Mouse (Mus musculus) embryonic facial prominence, embryonic 14.5 days (tissue): Measurements from ENCODE around the gene Cd276. TPM values are rescaled to one million over a fixed set of nuclear protein-coding genes. Genes with fewer than 3 reads are reported as not detected.
"Not testable (repeated sequence)": the region's sequence is repeated elsewhere in the genome, so short reads cannot be mapped to it uniquely, and the experiment has no call there.

Experiments used
- ATAC-seq: fragments of 200-750 bp; cut with Nextera tagmentation; 2 replicates; pipeline ENCODE4 v1.8.0; 2017; ENCODE audit warnings: low read depth, moderate number of reproducible peaks, moderate TSS enrichment
- DNase-seq: peaks from one replicate; pipeline ENCODE4 v3.0.0-alpha.2; 2015; ENCODE audit warnings: low spot score
- H3K27ac ChIP-seq: fragments of 300-500 bp; sonication (generic); replicated peaks from 2 replicates; pipeline ENCODE4 v1.5.1; 2014; ENCODE audit warnings: low read depth, mild to moderate bottlenecking, low read length, moderate library complexity
- H3K27me3 ChIP-seq: fragments of 300-500 bp; sonication (generic); replicated peaks from 2 replicates; pipeline ENCODE4 v1.6.1; 2014; ENCODE audit warnings: low read length; ENCODE audit not compliant: control insufficient read depth, insufficient read depth
- H3K36me3 ChIP-seq: fragments of 300-500 bp; sonication (generic); 2 replicates; pipeline ENCODE4 v1.6.1; 2014; ENCODE audit warnings: low read length, mixed read lengths; ENCODE audit not compliant: control insufficient read depth, insufficient read depth
- H3K4me1 ChIP-seq: fragments of 300-500 bp; sonication (generic); 2 replicates; pipeline ENCODE4 v1.6.1; 2014; ENCODE audit warnings: antibody characterized with exemption, low read length; ENCODE audit not compliant: control insufficient read depth, insufficient read depth
- H3K4me2 ChIP-seq: fragments of 300-500 bp; sonication (generic); 2 replicates; pipeline ENCODE4 v1.6.1; 2014; ENCODE audit warnings: low read depth, mild to moderate bottlenecking, low read length, moderate library complexity, mixed read lengths
- H3K4me3 ChIP-seq: fragments of 300-500 bp; sonication (generic); 2 replicates; pipeline ENCODE4 v1.5.1; 2014; ENCODE audit warnings: low read depth, mild to moderate bottlenecking, low read length
- H3K9ac ChIP-seq: fragments of 300-500 bp; sonication (generic); 2 replicates; pipeline ENCODE4 v1.6.1; 2014; ENCODE audit warnings: low read depth, mild to moderate bottlenecking, low read length, moderate library complexity, mixed read lengths
- H3K9me3 ChIP-seq: fragments of 300-500 bp; sonication (generic); 2 replicates; pipeline ENCODE4 v1.6.1; 2016; ENCODE audit warnings: low read length; ENCODE audit not compliant: control insufficient read depth
- WGBS: fragments of 180-500 bp; shearing (Covaris S2); extraction: QIAGEN DNeasy Blood & Tissue Kit; methylation state at CpG from one replicate; pipeline ENCODE4 v1.1.7; 2014; 5-methylcytosine and 5-hydroxymethylcytosine counted together
- polyA plus RNA-seq: library from polyadenylated mRNA; unstranded; fragments of >200 nt; fragmentation: Nextera tagmentation; extraction: Ambion mirVana; gene quantifications from 2 replicates; pipeline ENCODE4 v1.2.1, GENCODE M21; 2014

The Cd276 gene
- polyA plus RNA-seq, 1 experiment from 2014 or later, result 56.1 TPM

DNA sequence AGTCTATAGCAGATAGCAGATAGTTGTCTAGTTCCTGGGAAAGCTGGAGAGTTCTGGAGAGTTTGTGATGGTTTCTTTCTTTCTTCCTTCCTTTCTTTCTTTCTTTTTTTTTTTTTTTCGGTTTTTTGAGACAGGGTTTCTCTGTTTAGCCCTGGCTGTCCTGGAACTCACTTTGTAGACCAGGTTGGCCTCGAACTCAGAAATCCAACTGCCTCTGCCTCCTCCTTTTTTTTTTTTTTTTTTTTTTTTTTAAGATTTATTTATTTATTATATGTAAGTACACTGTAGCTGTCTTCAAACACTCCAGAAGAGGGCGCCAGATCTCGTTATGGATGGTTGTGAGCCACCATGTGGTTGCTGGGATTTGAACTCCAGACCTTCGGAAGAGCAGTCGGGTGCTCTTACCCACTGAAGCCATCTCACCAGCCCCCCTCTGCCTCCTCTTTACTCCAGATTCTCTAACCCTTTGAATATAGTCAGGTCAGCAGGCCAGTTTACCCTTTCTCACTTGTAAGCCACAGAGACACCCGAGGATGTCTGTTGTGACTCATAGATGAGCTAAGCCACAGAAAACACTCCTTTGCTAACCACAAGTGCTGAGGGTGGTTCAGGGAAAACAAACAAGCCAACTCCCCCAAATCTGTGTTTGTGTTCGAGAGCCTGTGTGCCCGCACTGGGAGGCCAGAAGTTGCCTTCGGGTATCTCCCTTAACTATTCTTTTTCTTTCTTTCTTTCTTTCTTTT, 25.4 kb upstream of the Cd276 start:
- not testable (repeated sequence) for H3K4me3 ChIP-seq, H3K4me1 ChIP-seq, H3K9ac ChIP-seq, DNase-seq, H3K36me3 ChIP-seq, H3K4me2 ChIP-seq, H3K27me3 ChIP-seq, H3K9me3 ChIP-seq, ATAC-seq
- H3K27ac ChIP-seq, result peak overlapping the region; percentile 83; the same call in 1 of the 2 replicates
- 79% methylated on average over 9 of the region's 10 CpGs for WGBS

DNA sequence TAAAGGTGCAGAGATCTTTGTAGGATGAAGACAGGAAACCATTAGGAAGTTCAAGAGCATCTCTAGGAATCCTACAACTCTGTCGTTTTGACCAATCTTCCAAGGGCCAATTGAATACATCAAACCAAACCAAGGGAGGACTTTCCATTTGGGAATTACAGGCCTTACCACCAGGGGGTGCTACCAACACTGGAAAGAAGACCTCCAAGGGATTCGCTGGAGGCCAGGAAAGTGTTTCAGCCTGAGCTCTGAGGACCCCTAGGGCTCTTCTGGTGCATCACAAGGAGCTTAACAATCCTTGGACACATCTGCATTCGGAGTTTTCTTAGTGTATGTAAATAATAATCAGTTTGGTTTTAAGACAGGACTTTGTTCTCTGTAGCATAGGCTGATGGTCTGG, 23.4 kb upstream of the Cd276 start:
- Histone ChIP-seq H3K4me3 (no peak overlapping the region), H3K27me3 (no peaks in the 10 kb centered on the region), H3K9ac (no peak overlapping the region), H3K4me2 (no peak overlapping the region), H3K27ac (no peak overlapping the region), H3K4me1 (peaks cover 6% of the 10 kb centered on the region), H3K36me3 (no peaks in the 10 kb centered on the region), H3K9me3 (no peaks in the 10 kb centered on the region)
- DNase-seq, result peak; percentile 91
- WGBS, result 25% methylated on average over 3 of the region's 3 CpGs
- no peak for ATAC-seq

DNA sequence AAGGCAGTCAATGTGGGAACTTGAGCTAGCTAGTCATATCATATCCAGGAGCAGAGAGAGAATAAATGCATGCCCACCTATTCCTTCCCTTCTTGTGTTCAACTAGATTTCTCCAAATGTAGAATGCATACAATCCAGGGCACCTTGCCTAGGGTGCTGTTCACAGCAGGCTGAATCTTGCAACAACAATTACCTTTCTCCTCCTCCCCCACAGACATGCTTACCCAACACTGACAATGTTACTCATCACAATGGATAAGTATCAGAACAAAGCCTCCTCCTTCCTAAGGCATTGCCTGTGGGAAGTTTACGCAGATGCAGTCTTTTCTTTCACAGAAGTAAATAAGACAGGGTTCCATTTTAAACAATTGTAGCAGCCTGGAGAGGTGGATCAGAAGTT, 15.8 kb upstream of the Cd276 start:
- WGBS, result 91% methylated on average over 1 of the region's 1 CpGs

DNA sequence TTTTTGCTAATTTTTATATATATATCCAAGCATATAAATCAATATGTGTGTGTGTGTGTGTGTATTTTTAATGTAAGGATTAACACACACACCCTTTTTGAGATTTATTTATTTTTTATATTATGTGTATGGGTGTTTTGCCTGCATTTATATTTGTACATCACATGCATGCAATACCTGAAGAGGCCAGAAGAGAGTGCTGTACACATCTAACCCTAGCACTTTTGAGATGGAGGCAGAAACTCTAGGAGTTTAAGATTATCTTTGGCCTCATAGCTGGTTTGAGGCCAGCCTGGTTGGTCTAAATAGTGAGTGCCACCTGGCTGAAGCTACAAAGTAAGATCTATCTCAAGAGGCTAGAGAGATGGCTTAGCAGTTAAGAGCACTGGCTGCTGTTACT, 12.4 kb upstream of the Cd276 start:
- Histone ChIP-seq H3K27me3 (no peaks in the 10 kb centered on the region), H3K36me3 (no peaks in the 10 kb centered on the region), H3K27ac (no peak overlapping the region), H3K9me3 (no peaks in the 10 kb centered on the region), H3K4me1 (no peaks in the 10 kb centered on the region), H3K4me3 (no peak overlapping the region), H3K4me2 (no peak overlapping the region), H3K9ac (no peak overlapping the region)
- ATAC-seq (no peak), DNase-seq (no peak)

More for the DNA sequence above, 15.8 kb upstream of the Cd276 start:
- Histone ChIP-seq H3K9me3 (no peaks in the 10 kb centered on the region), H3K27me3 (no peaks in the 10 kb centered on the region), H3K4me3 (no peak overlapping the region), H3K9ac (no peak overlapping the region), H3K4me2 (no peak overlapping the region), H3K4me1 (no peaks in the 10 kb centered on the region), H3K36me3 (no peaks in the 10 kb centered on the region), H3K27ac (no peak overlapping the region)
- ATAC-seq, result no peak
- no peak for DNase-seq

DNA sequence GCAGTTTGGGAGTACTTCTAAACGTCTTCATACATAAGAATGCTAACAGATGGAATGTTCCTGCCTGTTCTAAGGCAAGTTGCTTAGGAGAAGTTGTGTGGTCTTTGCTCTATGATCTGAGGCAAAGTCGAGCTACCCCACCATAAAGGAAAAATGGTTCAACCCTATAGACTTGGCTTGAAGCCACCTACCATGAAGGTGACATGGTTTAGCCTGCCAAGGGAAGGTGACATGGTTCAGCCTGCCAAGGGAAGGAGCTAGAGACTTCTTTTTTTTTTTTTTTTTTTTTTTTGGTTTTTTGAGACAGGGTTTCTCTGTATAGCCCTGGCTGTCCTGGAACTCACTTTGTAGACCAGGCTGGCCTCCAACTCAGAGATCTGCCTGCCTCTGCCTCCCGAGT, 10.7 kb upstream of the Cd276 start:
- not testable (repeated sequence) for DNase-seq, ATAC-seq, H3K9ac ChIP-seq, H3K4me1 ChIP-seq, H3K27ac ChIP-seq, H3K4me3 ChIP-seq, H3K27me3 ChIP-seq, H3K4me2 ChIP-seq, H3K9me3 ChIP-seq, H3K36me3 ChIP-seq
- 77% methylated on average over 3 of the region's 3 CpGs for WGBS

DNA sequence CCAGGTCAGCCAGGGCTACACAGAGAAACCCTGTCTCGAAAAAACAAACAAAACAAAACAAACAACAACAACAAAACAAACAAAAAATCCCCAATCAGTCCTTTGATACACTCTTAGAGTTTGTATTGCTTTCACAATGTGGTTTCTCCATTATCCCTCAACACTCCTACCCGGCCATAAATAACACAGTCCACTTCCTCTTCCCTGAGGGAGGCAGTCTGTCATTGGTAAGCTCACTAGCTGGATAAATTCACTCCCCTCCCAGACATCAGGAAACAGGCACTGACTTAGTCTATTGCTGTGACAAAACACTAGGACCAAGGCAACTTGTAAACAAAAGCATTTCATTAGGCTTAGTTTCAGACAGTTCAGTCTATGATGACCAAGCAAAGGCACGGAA, 5.0 kb upstream of the Cd276 start:
- 63% methylated on average over 3 of the region's 3 CpGs for WGBS
- Histone ChIP-seq H3K36me3 (no peaks in the 10 kb centered on the region), H3K4me3 (no peak overlapping the region)

DNA sequence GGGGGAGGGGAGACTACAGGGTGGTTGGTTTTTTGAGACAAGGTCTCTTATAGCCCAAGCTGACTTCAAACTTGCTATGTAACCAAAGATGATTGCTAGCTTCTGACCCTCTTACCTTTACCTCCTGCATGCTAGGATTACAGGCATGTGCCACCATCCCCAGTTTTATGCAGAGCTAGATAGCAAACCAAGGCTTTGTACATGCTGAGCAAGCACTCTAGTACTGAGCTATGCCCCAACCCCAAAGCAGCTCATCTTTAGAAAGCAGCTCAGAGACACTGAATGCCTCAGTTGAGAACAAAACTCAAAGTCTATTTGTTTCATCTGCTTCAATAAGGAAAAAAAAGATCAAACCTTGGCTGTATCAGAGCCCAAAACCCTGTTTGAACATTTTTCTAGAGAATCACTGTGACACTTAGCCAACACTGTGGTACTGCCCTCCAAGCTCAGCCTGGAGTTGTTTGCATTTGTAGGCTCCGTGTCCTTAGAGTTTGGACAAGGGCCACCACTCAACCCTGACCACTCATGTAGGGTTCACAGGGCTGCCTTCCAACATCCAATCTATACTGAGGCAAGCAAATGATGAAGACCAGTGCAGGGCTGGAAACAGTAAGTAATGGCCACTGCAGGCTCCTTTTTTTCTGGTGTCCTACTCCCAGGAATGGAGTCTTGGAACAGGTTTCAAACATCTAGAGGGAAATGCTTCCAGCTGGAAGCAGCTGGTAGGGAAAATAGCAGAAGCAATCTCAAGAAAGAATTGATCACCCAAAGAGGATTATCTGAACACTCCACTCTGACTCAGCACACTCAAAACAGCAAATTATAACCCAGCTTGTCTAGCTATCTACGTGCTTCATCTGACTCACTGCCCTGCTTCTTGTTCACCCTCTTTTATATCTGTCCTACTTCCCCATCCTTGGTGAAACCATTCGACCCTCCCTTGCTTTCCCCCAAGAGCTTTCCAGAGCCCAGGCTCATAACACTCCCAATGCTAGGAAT, 2.5 kb upstream of the Cd276 start:
- DNase-seq (no peak), ATAC-seq (no peak)
- no peaks in the 10 kb centered on the region for H3K27me3 ChIP-seq
- H3K9ac ChIP-seq, result no peak overlapping the region
- H3K27ac ChIP-seq, result no peak overlapping the region
- H3K4me3 ChIP-seq, result no peak overlapping the region
- no peak overlapping the region for H3K4me2 ChIP-seq
- no peaks in the 10 kb centered on the region for H3K9me3 ChIP-seq
- H3K36me3 ChIP-seq, result no peaks in the 10 kb centered on the region
- 63% methylated on average over 3 of the region's 3 CpGs for WGBS
- peaks cover 20% of the 10 kb centered on the region for H3K4me1 ChIP-seq

More for the DNA sequence above, 5.0 kb upstream of the Cd276 start:
- no peaks in the 10 kb centered on the region for H3K27me3 ChIP-seq
- no peak overlapping the region for H3K27ac ChIP-seq
- H3K9ac ChIP-seq, result no peak overlapping the region
- DNase-seq (no peak), ATAC-seq (no peak)
- no peaks in the 10 kb centered on the region for H3K9me3 ChIP-seq
- H3K4me2 ChIP-seq, result no peak overlapping the region
- peaks cover 9% of the 10 kb centered on the region for H3K4me1 ChIP-seq

DNA sequence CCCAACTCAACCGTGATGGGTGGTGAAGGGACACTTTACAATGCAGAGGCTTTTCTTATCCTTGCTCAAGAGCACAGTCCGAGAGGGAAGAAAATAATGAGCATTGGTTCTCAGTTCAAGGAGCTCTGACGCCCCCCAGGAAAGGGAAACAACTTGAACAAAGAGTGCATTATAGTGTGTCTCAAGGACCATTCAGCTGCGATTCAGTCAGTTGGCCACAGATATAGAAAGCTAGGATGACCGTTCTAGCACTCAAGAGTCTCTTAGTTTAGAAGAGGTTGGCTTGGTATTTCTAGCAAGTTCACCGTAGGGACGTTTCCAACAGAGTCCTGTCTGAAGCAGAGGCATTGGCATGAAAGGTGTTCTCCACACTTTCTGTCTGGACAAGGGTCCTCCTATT, 1.4 kb upstream of the Cd276 start:
- H3K36me3 ChIP-seq, result no peaks in the 10 kb centered on the region
- peaks cover 20% of the 10 kb centered on the region for H3K4me1 ChIP-seq
- no peak for ATAC-seq
- no peak for DNase-seq
- H3K27me3 ChIP-seq, result no peaks in the 10 kb centered on the region
- H3K4me2 ChIP-seq, result no peak overlapping the region
- 42% methylated on average over 7 of the region's 7 CpGs for WGBS
- H3K9me3 ChIP-seq, result no peaks in the 10 kb centered on the region
- H3K9ac ChIP-seq, result no peak overlapping the region
- H3K4me3 ChIP-seq, result no peak overlapping the region
- H3K27ac ChIP-seq, result no peak overlapping the region
